Mouse (Mus musculus) liver, embryonic 16.5 days (tissue): Measurements from ENCODE around the gene Nr2e3. TPM values are rescaled to one million over a fixed set of nuclear protein-coding genes. Genes with fewer than 3 reads are reported as not detected.

Experiments used
- ATAC-seq: fragments of 200-750 bp; cut with Nextera tagmentation; 2 replicates; pipeline ENCODE4 v1.8.0; 2017; ENCODE audit warnings: low read depth, mild to moderate bottlenecking, moderate number of reproducible peaks, moderate library complexity
- H3K27ac ChIP-seq: fragments of 300-500 bp; sonication (generic); 2 replicates; pipeline ENCODE4 v1.5.1; 2014; ENCODE audit warnings: mild to moderate bottlenecking, low read length
- H3K27me3 ChIP-seq: fragments of 300-500 bp; sonication (generic); 2 replicates; pipeline ENCODE4 v1.6.1; 2014; ENCODE audit warnings: low read depth, low read length, mixed read lengths; ENCODE audit not compliant: control insufficient read depth, insufficient read depth
- H3K36me3 ChIP-seq: fragments of 300-500 bp; sonication (generic); 2 replicates; pipeline ENCODE4 v1.6.1; 2014; ENCODE audit warnings: mild to moderate bottlenecking; ENCODE audit not compliant: control insufficient read depth, insufficient read depth
- H3K4me1 ChIP-seq: fragments of 300-500 bp; sonication (generic); 2 replicates; pipeline ENCODE4 v1.6.1; 2014; ENCODE audit warnings: low read depth, low read length, mixed read lengths; ENCODE audit not compliant: control insufficient read depth
- H3K4me2 ChIP-seq: fragments of 300-500 bp; sonication (generic); 2 replicates; pipeline ENCODE4 v1.6.1; 2014; ENCODE audit warnings: low read depth, low read length, mixed read lengths
- H3K4me3 ChIP-seq: fragments of 300-500 bp; sonication (generic); 2 replicates; pipeline ENCODE4 v1.5.1; 2014; ENCODE audit warnings: low read depth, mild to moderate bottlenecking, low read length
- H3K9ac ChIP-seq: fragments of 300-500 bp; sonication (generic); 2 replicates; pipeline ENCODE4 v1.6.1; 2014; ENCODE audit warnings: low read depth, low read length
- H3K9me3 ChIP-seq: fragments of 300-500 bp; sonication (generic); replicated peaks from 2 replicates; pipeline ENCODE4 v1.6.1; 2016; ENCODE audit warnings: low read length; ENCODE audit not compliant: control insufficient read depth
- WGBS: fragments of 180-500 bp; shearing (Covaris S2); extraction: QIAGEN DNeasy Blood & Tissue Kit; methylation state at CpG from one replicate; pipeline ENCODE4 v1.1.7; 2014; ENCODE audit not compliant: insufficient replicate concordance; 5-methylcytosine and 5-hydroxymethylcytosine counted together
- polyA plus RNA-seq: library from polyadenylated mRNA; unstranded; fragments of >200 nt; fragmentation: Nextera tagmentation; extraction: Ambion mirVana; gene quantifications from 2 replicates; pipeline ENCODE4 v1.2.1, GENCODE M21; 2015

Nr2e3 gene
- polyA plus RNA-seq, 1 experiment from 2014 or later = 0.22 TPM

DNA sequence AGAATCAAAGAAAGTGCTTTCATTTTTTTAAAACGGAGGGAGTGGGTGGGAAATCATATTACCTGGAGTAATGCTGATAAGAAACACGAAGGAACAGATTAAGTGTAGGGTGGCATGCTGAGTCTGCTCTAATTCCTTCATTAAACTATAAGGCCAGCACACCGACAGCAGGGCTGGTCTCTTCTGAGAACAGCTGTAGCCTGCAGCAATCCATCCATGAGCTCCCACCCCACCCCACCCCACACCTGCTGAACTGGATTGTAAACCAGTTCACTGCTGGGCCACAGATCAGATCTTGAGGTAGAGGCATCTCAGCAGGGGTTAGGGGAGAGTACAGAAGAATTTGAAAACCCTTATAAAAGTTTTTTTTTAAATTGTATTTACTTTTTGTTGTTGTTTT is 5.3 kb downstream of the Nr2e3 start:
- H3K27ac ChIP-seq = no peak overlapping the region

DNA sequence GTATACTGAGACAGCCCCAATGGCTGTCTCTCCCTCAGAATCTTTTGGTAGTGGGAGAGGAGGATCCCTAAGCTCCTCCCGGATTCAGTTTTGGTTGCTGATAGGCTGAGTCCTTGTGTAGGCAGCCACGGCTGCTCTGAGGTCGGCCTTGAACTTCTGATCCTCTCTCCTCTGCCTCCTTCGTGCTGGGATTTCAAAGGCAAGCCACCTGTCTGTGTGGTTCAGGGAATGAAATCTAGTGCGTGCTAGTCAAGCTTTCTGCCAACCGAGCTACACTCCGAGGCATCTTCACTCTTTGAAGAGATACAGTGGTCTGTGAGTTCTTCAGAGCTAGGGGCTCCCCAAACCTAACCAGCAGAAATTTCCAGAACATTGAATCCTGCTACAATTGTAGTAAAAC is 6.9 kb downstream of the Nr2e3 start:
- H3K27me3 ChIP-seq = peaks cover 3% of the 10 kb centered on the region
- H3K9me3 ChIP-seq = no peaks in the 10 kb centered on the region
- no peak for ATAC-seq
- H3K36me3 ChIP-seq = no peaks in the 10 kb centered on the region
- H3K4me1 ChIP-seq = no peaks in the 10 kb centered on the region
- no peak overlapping the region for H3K27ac ChIP-seq
- no peak overlapping the region for H3K4me3 ChIP-seq
- no peak overlapping the region for H3K9ac ChIP-seq
- 62% methylated on average over 7 of the region's 7 CpGs for WGBS
- H3K4me2 ChIP-seq = no peak overlapping the region

More for the DNA sequence above, 5.3 kb downstream of the Nr2e3 start:
- no peak overlapping the region for H3K4me3 ChIP-seq
- H3K9me3 ChIP-seq = no peaks in the 10 kb centered on the region
- H3K36me3 ChIP-seq = no peaks in the 10 kb centered on the region
- 54% methylated on average over 3 of the region's 3 CpGs for WGBS
- H3K27me3 ChIP-seq = peaks cover under 1% of the 10 kb centered on the region
- no peak overlapping the region for H3K9ac ChIP-seq
- no peak for ATAC-seq
- H3K4me2 ChIP-seq = no peak overlapping the region
- no peaks in the 10 kb centered on the region for H3K4me1 ChIP-seq

DNA sequence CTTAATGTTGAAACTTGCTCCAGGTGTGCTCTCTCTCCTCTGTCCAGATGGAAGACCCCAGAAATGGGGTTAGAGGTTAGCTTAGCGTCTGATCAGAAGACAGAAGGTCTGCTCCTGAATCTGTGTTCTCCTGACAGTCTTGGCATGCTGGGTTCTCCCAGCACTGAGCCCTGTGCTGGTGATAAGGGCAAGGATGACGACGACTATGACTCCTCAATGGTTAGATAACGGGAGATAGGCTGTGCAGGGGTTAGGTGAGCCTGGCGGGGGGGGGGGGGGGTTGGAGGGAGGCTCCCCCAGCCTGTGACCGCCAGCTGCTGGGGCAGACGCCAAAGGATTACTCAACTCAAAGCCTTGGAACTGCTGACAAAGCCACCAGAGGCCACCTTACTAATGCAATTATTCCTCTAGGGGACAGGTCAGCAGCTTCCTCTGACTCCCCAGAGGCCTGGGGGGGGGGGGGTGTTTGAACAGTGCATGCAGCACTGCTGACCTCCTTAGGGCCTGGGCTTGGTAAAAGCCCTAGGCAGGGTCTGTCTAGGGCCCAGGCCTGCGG is 7.9 kb downstream of the Nr2e3 start:
- H3K4me2 ChIP-seq = no peak overlapping the region
- no peaks in the 10 kb centered on the region for H3K9me3 ChIP-seq
- no peaks in the 10 kb centered on the region for H3K36me3 ChIP-seq
- H3K4me3 ChIP-seq = no peak overlapping the region
- H3K27ac ChIP-seq = no peak overlapping the region
- peaks cover 6% of the 10 kb centered on the region for H3K27me3 ChIP-seq
- WGBS = 43% methylated on average over 8 of the region's 8 CpGs
- no peak; the same call in 1 of the 2 replicates for ATAC-seq
- H3K9ac ChIP-seq = no peak overlapping the region
- H3K4me1 ChIP-seq = no peaks in the 10 kb centered on the region

GRCm38 (mm10) chr9:59951943-59952342 is 8.5 kb downstream of the Nr2e3 start:
- H3K9ac ChIP-seq = no peak overlapping the region
- no peak for ATAC-seq
- H3K27ac ChIP-seq = no peak overlapping the region
- WGBS = 61% methylated on average over 4 of the region's 4 CpGs
- no peaks in the 10 kb centered on the region for H3K4me1 ChIP-seq
- H3K4me2 ChIP-seq = no peak overlapping the region
- no peak overlapping the region for H3K4me3 ChIP-seq
- H3K9me3 ChIP-seq = no peaks in the 10 kb centered on the region
- no peaks in the 10 kb centered on the region for H3K36me3 ChIP-seq
- H3K27me3 ChIP-seq = peaks cover 6% of the 10 kb centered on the region

GRCm38 (mm10) chr9:59951001-59951750 is 9.3 kb downstream of the Nr2e3 start:
- no peaks in the 10 kb centered on the region for H3K4me1 ChIP-seq
- WGBS = 71% methylated on average over 9 of the region's 9 CpGs
- no peaks in the 10 kb centered on the region for H3K9me3 ChIP-seq
- no peak for ATAC-seq
- no peaks in the 10 kb centered on the region for H3K36me3 ChIP-seq
- H3K27me3 ChIP-seq = peaks cover 6% of the 10 kb centered on the region
- H3K4me3 ChIP-seq = no peak overlapping the region
- H3K27ac ChIP-seq = no peak overlapping the region
- H3K9ac ChIP-seq = no peak overlapping the region
- H3K4me2 ChIP-seq = no peak overlapping the region

GRCm38 (mm10) chr9:59949981-59950380 is 10.5 kb downstream of the Nr2e3 start:
- no peak overlapping the region for H3K4me2 ChIP-seq
- no peaks in the 10 kb centered on the region for H3K9me3 ChIP-seq
- H3K27me3 ChIP-seq = peaks cover 6% of the 10 kb centered on the region
- H3K4me3 ChIP-seq = no peak overlapping the region
- ATAC-seq = no peak
- no peak overlapping the region for H3K27ac ChIP-seq
- H3K9ac ChIP-seq = no peak overlapping the region
- WGBS = 85% methylated on average over 5 of the region's 5 CpGs
- no peaks in the 10 kb centered on the region for H3K4me1 ChIP-seq
- H3K36me3 ChIP-seq = no peaks in the 10 kb centered on the region

- H3K27me3 ChIP-seq = peaks cover 6% of the 10 kb centered on the region
- H3K4me2 ChIP-seq = no peak overlapping the region
- no peaks in the 10 kb centered on the region for H3K4me1 ChIP-seq
- H3K4me3 ChIP-seq = no peak overlapping the region
- no peak overlapping the region for H3K27ac ChIP-seq
- WGBS = 49% methylated on average over 6 of the region's 6 CpGs
- H3K9me3 ChIP-seq = no peaks in the 10 kb centered on the region
- H3K9ac ChIP-seq = no peak overlapping the region
- no peak for ATAC-seq
- H3K36me3 ChIP-seq = no peaks in the 10 kb centered on the region
Measured at GRCm38 (mm10) chr9:59949511-59949910, 10.9 kb downstream of the Nr2e3 start.

DNA sequence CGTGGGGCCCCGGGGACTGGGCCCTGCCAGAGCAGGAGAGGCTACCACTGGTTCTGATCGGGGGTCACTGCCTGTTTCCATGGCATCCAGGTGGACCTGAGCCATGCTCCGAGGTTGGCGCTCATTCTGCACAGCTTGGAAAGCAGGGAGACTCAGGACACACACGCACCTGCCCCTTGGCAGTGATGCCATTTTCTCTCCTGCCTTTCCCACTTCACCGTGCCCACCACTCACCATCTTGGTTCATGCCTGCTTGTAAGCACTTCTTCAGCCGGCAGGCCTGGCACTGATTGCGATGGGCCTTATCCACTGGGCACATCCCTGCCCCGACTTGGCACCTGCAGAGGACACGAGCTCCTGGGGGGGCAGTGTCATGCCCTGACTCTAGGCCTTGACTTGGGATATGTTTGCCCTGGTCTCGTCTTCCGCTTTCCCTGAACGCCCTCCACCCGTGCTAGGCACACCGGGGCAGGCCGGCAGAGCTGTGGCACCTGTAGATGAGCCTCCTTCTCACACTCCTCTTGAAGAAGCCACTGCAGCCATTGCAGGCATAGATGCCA is 11.7 kb downstream of the Nr2e3 start:
- Histone ChIP-seq H3K4me3 (no peak overlapping the region), H3K36me3 (no peaks in the 10 kb centered on the region), H3K4me1 (no peaks in the 10 kb centered on the region), H3K9ac (no peak overlapping the region), H3K27ac (no peak overlapping the region), H3K27me3 (peaks cover 6% of the 10 kb centered on the region), H3K9me3 (no peaks in the 10 kb centered on the region), H3K4me2 (no peak overlapping the region)
- ATAC-seq = no peak
- WGBS = 73% methylated on average over 17 of the region's 17 CpGs

- Histone ChIP-seq H3K27me3 (peaks cover 6% of the 10 kb centered on the region), H3K4me1 (no peaks in the 10 kb centered on the region), H3K9me3 (no peaks in the 10 kb centered on the region), H3K9ac (no peak overlapping the region), H3K27ac (no peak overlapping the region), H3K4me3 (no peak overlapping the region), H3K4me2 (no peak overlapping the region), H3K36me3 (no peaks in the 10 kb centered on the region)
- ATAC-seq = no peak
- WGBS = 61% methylated on average over 8 of the region's 8 CpGs
Measured at GRCm38 (mm10) chr9:59948226-59948625, 12.2 kb downstream of the Nr2e3 start.
